Mouse (Mus musculus) MEL (cell line): ENCODE data around the gene Ctr9. TPM values are rescaled to one million over a fixed set of nuclear protein-coding genes. Genes with fewer than 3 reads are reported as not detected.

ENCODE experiments used
- DNase-seq: peaks from one replicate; pipeline ENCODE4 v3.0.0; 2011; ENCODE audit warnings: low read depth, low spot score
- H3K27ac ChIP-seq: 2 replicates; pipeline ENCODE4 v1.5.1; 2012; ENCODE audit warnings: low read depth, mild to moderate bottlenecking, control low read depth, low read length, moderate library complexity; ENCODE audit not compliant: control insufficient read depth
- H3K27me3 ChIP-seq, 2 experiments: fragments of 150-350 bp in 1 of 2; sonication (generic) in 1 of 2; 2 replicates each; pipeline ENCODE4 v1.6.1; 2012; ENCODE audit warnings: low read length in 2 of 2, mild to moderate bottlenecking in 2 of 2, improper control_type of control experiment in 1 of 2, moderate library complexity in 1 of 2; ENCODE audit not compliant: insufficient read depth in 2 of 2, control insufficient read depth in 1 of 2
- H3K36me3 ChIP-seq, 2 experiments: 2 replicates each; pipeline ENCODE4 v1.6.1; 2012 to 2014; ENCODE audit warnings: low read length in 2 of 2, improper control_type of control experiment in 1 of 2, inconsistent platforms in 1 of 2, mild to moderate bottlenecking in 1 of 2; ENCODE audit not compliant: insufficient read depth in 2 of 2, control insufficient read depth in 1 of 2
- H3K4me1 ChIP-seq, 2 experiments: fragments of 150-350 bp in 1 of 2; sonication (generic) in 1 of 2; 2 replicates each; pipeline ENCODE4 v1.6.1; 2012; ENCODE audit warnings: low read length in 2 of 2, improper control_type of control experiment in 1 of 2, mild to moderate bottlenecking in 1 of 2; ENCODE audit not compliant: insufficient read depth in 2 of 2, control insufficient read depth in 1 of 2
- H3K4me3 ChIP-seq, 2 experiments: fragments of 150-350 bp in 1 of 2; sonication (generic) in 1 of 2; 2 replicates each; pipeline ENCODE4 v1.5.1; 2012; ENCODE audit warnings: low read depth in 2 of 2, low read length in 2 of 2, mild to moderate bottlenecking in 2 of 2, moderate library complexity in 2 of 2, control low read depth in 1 of 2, improper control_type of control experiment in 1 of 2; ENCODE audit not compliant: control insufficient read depth in 1 of 2, insufficient read depth in 1 of 2
- H3K79me2 ChIP-seq: 2 replicates; pipeline ENCODE4 v1.6.1; 2012; ENCODE audit warnings: mild to moderate bottlenecking, low read length, moderate library complexity; ENCODE audit not compliant: control insufficient read depth, poor library complexity, insufficient read depth
- H3K9ac ChIP-seq: 2 replicates; pipeline ENCODE4 v1.6.1; 2012; ENCODE audit warnings: low read depth, mild to moderate bottlenecking, control low read depth, low read length, moderate library complexity; ENCODE audit not compliant: control insufficient read depth, poor library complexity, severe bottlenecking
- H3K9me3 ChIP-seq: fragments of 150-350 bp; sonication (generic); replicated peaks from 2 replicates; pipeline ENCODE4 v1.6.1; 2012; ENCODE audit warnings: mild to moderate bottlenecking, low read length, improper control_type of control experiment, moderate library complexity; ENCODE audit not compliant: insufficient read depth
- CHD2 ChIP-seq: IDR thresholded peaks from 2 replicates; pipeline ENCODE4 v1.6.1; 2011; ENCODE audit warnings: low read length, improper control_type of control experiment
- E2F4 ChIP-seq: IDR thresholded peaks from 2 replicates; pipeline ENCODE4 v1.6.1; 2011; ENCODE audit warnings: low read depth, low read length, improper control_type of control experiment, borderline replicate concordance
- MYC ChIP-seq: IDR thresholded peaks from 2 replicates; pipeline ENCODE4 v1.6.1; 2011; ENCODE audit warnings: low read depth, mild to moderate bottlenecking, low read length, improper control_type of control experiment, moderate library complexity
- NRF1 ChIP-seq: IDR thresholded peaks from 2 replicates; pipeline ENCODE4 v1.6.1; 2014; ENCODE audit warnings: low read depth, mild to moderate bottlenecking, inconsistent platforms, low read length, improper control_type of control experiment, moderate library complexity; ENCODE audit not compliant: poor library complexity, insufficient read depth, severe bottlenecking
- POLR2A ChIP-seq, 2 experiments: IDR thresholded peaks; 2 replicates each; pipeline ENCODE4 v1.6.1; 2011 to 2012; ENCODE audit warnings: low read length in 2 of 2, mild to moderate bottlenecking in 2 of 2, control low read depth in 1 of 2, improper control_type of control experiment in 1 of 2, low read depth in 1 of 2, moderate library complexity in 1 of 2; ENCODE audit not compliant: control insufficient read depth in 1 of 2, insufficient read depth in 1 of 2, poor library complexity in 1 of 2
- POLR2AphosphoS5 ChIP-seq: IDR thresholded peaks from 2 replicates; pipeline ENCODE4 v1.6.1; 2012; ENCODE audit warnings: low read depth, borderline replicate concordance, mild to moderate bottlenecking, inconsistent platforms, low read length, moderate library complexity, mixed read lengths
- SIN3A ChIP-seq: IDR thresholded peaks from 2 replicates; pipeline ENCODE4 v1.6.1; 2012; ENCODE audit warnings: low read length, improper control_type of control experiment, inconsistent platforms
- UBTF ChIP-seq: IDR thresholded peaks from 2 replicates; pipeline ENCODE4 v1.6.1; 2012; ENCODE audit warnings: low read depth, mild to moderate bottlenecking, inconsistent platforms, low read length, improper control_type of control experiment, moderate library complexity, borderline replicate concordance; ENCODE audit not compliant: insufficient read depth
- USF2 ChIP-seq, 2 experiments: IDR thresholded peaks; 2 replicates each; pipeline ENCODE4 v1.6.1; 2011 to 2012; ENCODE audit warnings: improper control_type of control experiment in 2 of 2, low read length in 2 of 2, borderline replicate concordance in 1 of 2, inconsistent platforms in 1 of 2, low read depth in 1 of 2, mild to moderate bottlenecking in 1 of 2; ENCODE audit not compliant: insufficient read depth in 1 of 2
- polyA plus RNA-seq, 2 experiments: library from polyadenylated mRNA; stranded (reverse) in 1 of 2; unstranded in 1 of 2; fragments of >175 nt in 1 of 2; fragments of >200 nt in 1 of 2; gene quantifications; 2 replicates each; pipeline versions ENCODE4 v1.2.1 to v1.2.4; 2012; ENCODE audit warnings: low replicate concordance in 2 of 2, low read depth in 1 of 2; ENCODE audit not compliant: insufficient read length in 2 of 2, insufficient read depth in 1 of 2, missing spikeins in 1 of 2
- total RNA-seq: library from RNA; depleted of rRNA; stranded (reverse); fragments of 300-350 nt; gene quantifications from 2 replicates; pipeline ENCODE4 v1.2.3, GENCODE M21; 2012

The Ctr9 gene
- total and polyA plus RNA-seq, 3 experiments, result 37.5 to 141 (median 42.8) TPM

- H3K4me1 ChIP-seq, result peaks cover 0 to 11% of the 10 kb centered on the region in 2 experiments; a peak in 2 of 4 replicates
Measured at GRCm38 (mm10) chr7:111015731-111016130, 13.0 kb upstream of the Ctr9 start.

GRCm38 (mm10) chr7:111016921-111017320, 11.8 kb upstream of the Ctr9 start:
- H3K27me3 ChIP-seq, result no peaks in the 10 kb centered on the region
- no peak for DNase-seq
- TF ChIP-seq E2F4, result no peak
- H3K36me3 ChIP-seq, result peaks cover 0 to 2% of the 10 kb centered on the region in 2 experiments; a peak in 2 of 4 replicates
- H3K9ac ChIP-seq, result no peak overlapping the region
- H3K4me1 ChIP-seq, result peaks cover 0 to 11% of the 10 kb centered on the region in 2 experiments; a peak in 2 of 4 replicates
- no peaks in the 10 kb centered on the region for H3K9me3 ChIP-seq
- H3K27ac ChIP-seq, result no peak overlapping the region
- no peaks in the 10 kb centered on the region for H3K79me2 ChIP-seq
- H3K4me3 ChIP-seq, result no peak overlapping the region

More at GRCm38 (mm10) chr7:111015731-111016130, 13.0 kb upstream of the Ctr9 start:
- TF ChIP-seq SIN3A (no peak), NRF1 (no peak), POLR2AphosphoS5 (no peak)
- Histone ChIP-seq H3K27me3 (no peaks in the 10 kb centered on the region), H3K9ac (no peak overlapping the region), H3K36me3 (peaks cover 0 to 2% of the 10 kb centered on the region in 2 experiments; a peak in 2 of 4 replicates), H3K27ac (no peak overlapping the region), H3K4me3 (no peak overlapping the region), H3K9me3 (no peaks in the 10 kb centered on the region), H3K79me2 (no peaks in the 10 kb centered on the region)
- no peak for DNase-seq

- H3K4me1 ChIP-seq, result peaks cover 0 to 4% of the 10 kb centered on the region in 2 experiments; a peak in 1 of 4 replicates
- DNase-seq, result no peak
- no peaks in the 10 kb centered on the region for H3K9me3 ChIP-seq
- no peaks in the 10 kb centered on the region for H3K27me3 ChIP-seq
- TF ChIP-seq USF2 (IDR thresholded peaks at IDR 0.05; ENCODE audit: borderline replicate concordance in 1 of 2, insufficient read depth in 1 of 2, low read depth in 1 of 2, low read length in 2 of 2), result no peak
- TF ChIP-seq POLR2A (IDR thresholded peaks at IDR 0.05; ENCODE audit: control insufficient read depth in 1 of 2, insufficient read depth in 1 of 2, low read depth in 1 of 2, low read length in 2 of 2, poor library complexity in 1 of 2), result no peak
- TF ChIP-seq NRF1, result no peak
- TF ChIP-seq CHD2, result no peak
- no peak for TF ChIP-seq MYC
- TF ChIP-seq UBTF, result no peak
- no peaks in the 10 kb centered on the region for H3K79me2 ChIP-seq
- H3K9ac ChIP-seq, result no peak overlapping the region
- H3K4me3 ChIP-seq, result no peak overlapping the region
- no peaks in the 10 kb centered on the region for H3K36me3 ChIP-seq
- H3K27ac ChIP-seq, result no peak overlapping the region
Measured at GRCm38 (mm10) chr7:111020814-111021213, 7.9 kb upstream of the Ctr9 start.
